Mouse (Mus musculus) forebrain, embryonic 11.5 days (tissue): ENCODE measurements at regions not wholly inside any gene's neighbourhood (a gene's known extent, or its start where the extent isn't known, plus 50 kb on each side); places are given as distances from the start of the nearest gene placed in this dataset.

Experiments used
- ATAC-seq: fragments of 200-750 bp; cut with Nextera tagmentation; replicated peaks from 2 replicates; pipeline ENCODE4 v1.8.0; 2017; ENCODE audit warnings: moderate TSS enrichment; ENCODE audit not compliant: low FRiP score
- DNase-seq: peaks from one replicate; pipeline ENCODE4 v3.0.0-alpha.2; 2017; ENCODE audit warnings: low spot score
- H3K27ac ChIP-seq: fragments of 300-500 bp; sonication (generic); 2 replicates; pipeline ENCODE4 v1.5.1; 2014; ENCODE audit warnings: low read depth, low read length
- H3K27me3 ChIP-seq: fragments of 300-500 bp; sonication (generic); 2 replicates; pipeline ENCODE4 v1.6.1; 2014; ENCODE audit warnings: mild to moderate bottlenecking, low read length, mixed read lengths; ENCODE audit not compliant: control insufficient read depth, insufficient read depth
- H3K36me3 ChIP-seq: fragments of 300-500 bp; sonication (generic); 2 replicates; pipeline ENCODE4 v1.6.1; 2014; ENCODE audit warnings: mild to moderate bottlenecking, low read length, moderate library complexity, mixed read lengths; ENCODE audit not compliant: control insufficient read depth, insufficient read depth
- H3K4me1 ChIP-seq: fragments of 300-500 bp; sonication (generic); replicated peaks from 2 replicates; pipeline ENCODE4 v1.6.1; 2014; ENCODE audit warnings: low read length, mixed read lengths; ENCODE audit not compliant: control insufficient read depth, insufficient read depth
- H3K4me2 ChIP-seq: fragments of 300-500 bp; sonication (generic); 2 replicates; pipeline ENCODE4 v1.6.1; 2014; ENCODE audit warnings: low read depth, mild to moderate bottlenecking, low read length, moderate library complexity, mixed read lengths; ENCODE audit not compliant: severe bottlenecking
- H3K4me3 ChIP-seq: fragments of 300-500 bp; sonication (generic); 2 replicates; pipeline ENCODE4 v1.5.1; 2014; ENCODE audit warnings: low read depth, low read length
- H3K9ac ChIP-seq: fragments of 300-500 bp; sonication (generic); 2 replicates; pipeline ENCODE4 v1.6.1; 2014; ENCODE audit warnings: low read length
- H3K9me3 ChIP-seq: fragments of 300-500 bp; sonication (generic); 2 replicates; pipeline ENCODE4 v1.6.1; 2016; ENCODE audit warnings: low read length, mixed read lengths; ENCODE audit not compliant: control insufficient read depth
- WGBS: fragments of 180-500 bp; shearing (Covaris S2); extraction: QIAGEN DNeasy Blood & Tissue Kit; methylation state at CpG from one replicate; pipeline ENCODE4 v1.1.7; 2014; 5-methylcytosine and 5-hydroxymethylcytosine counted together

GRCm38 (mm10) chr11:112951421-112951820 is 169.4 kb downstream of the Sox9 start:
- H3K9me3 ChIP-seq = no peaks in the 10 kb centered on the region
- H3K36me3 ChIP-seq = no peaks in the 10 kb centered on the region
- no peak overlapping the region for H3K4me3 ChIP-seq
- H3K27me3 ChIP-seq = no peaks in the 10 kb centered on the region
- H3K4me1 ChIP-seq = peaks cover 9% of the 10 kb centered on the region; the same call in 1 of the 2 replicates
- H3K4me2 ChIP-seq = no peak overlapping the region
- no peak overlapping the region for H3K27ac ChIP-seq
- 74% methylated on average over 4 of the region's 4 CpGs for WGBS
- no peak for ATAC-seq
- no peak overlapping the region for H3K9ac ChIP-seq
- no peak for DNase-seq

DNA sequence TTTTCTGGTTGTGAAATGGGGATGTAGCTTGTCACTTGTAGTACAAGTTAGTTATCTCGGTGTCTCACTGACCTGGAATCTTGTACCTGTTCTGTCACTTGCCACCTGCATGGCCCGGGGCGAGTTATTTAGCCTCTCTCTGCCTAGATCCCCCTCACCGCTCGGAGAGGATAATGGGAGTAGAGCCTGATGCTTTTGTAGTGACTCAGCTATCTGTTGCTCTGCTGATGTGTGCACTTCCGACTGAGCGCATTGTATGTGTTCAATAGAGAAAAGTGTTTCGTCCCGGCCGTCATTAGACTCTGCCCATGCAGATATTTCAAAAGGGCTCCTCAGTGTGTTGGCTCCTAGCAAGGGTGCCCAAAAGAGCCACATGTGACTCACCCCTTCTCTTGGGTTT is 170.3 kb downstream of the Sox9 start:
- Histone ChIP-seq H3K4me3 (no peak overlapping the region), H3K27me3 (no peaks in the 10 kb centered on the region), H3K36me3 (no peaks in the 10 kb centered on the region), H3K27ac (no peak overlapping the region), H3K9ac (no peak overlapping the region), H3K4me2 (no peak overlapping the region), H3K9me3 (no peaks in the 10 kb centered on the region), H3K4me1 (peaks cover 9% of the 10 kb centered on the region; the same call in 1 of the 2 replicates)
- DNase-seq (no peak), ATAC-seq (peak; percentile 27; the same call in 1 of the 2 replicates)
- WGBS = 49% methylated on average over 10 of the region's 10 CpGs

DNA sequence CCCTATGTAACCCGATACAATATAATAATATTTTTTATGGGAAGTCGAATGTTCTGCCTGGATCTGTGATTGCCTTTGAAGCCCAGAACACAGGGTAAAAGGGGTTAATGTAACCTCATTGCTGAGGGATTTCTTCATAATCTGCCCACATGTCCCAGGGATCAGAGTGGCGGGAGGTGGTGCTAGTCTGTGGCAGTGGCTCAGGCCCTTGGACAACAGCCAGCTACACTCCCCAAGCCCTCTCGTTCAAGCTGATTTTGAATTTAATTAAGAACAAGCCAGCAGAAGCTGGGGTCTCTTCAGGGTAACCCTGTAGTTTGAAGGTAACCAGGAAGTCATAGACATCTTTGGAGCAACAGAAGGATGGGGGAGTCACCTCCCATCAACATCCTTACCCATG is 171.5 kb downstream of the Sox9 start:
- no peaks in the 10 kb centered on the region for H3K9me3 ChIP-seq
- WGBS = 63% methylated on average over 4 of the region's 4 CpGs
- no peaks in the 10 kb centered on the region for H3K27me3 ChIP-seq
- DNase-seq = no peak
- H3K36me3 ChIP-seq = no peaks in the 10 kb centered on the region
- H3K4me1 ChIP-seq = peaks cover 9% of the 10 kb centered on the region; the same call in 1 of the 2 replicates
- H3K4me3 ChIP-seq = no peak overlapping the region
- ATAC-seq = no peak
- H3K27ac ChIP-seq = no peak overlapping the region
- H3K4me2 ChIP-seq = no peak overlapping the region
- no peak overlapping the region for H3K9ac ChIP-seq

DNA sequence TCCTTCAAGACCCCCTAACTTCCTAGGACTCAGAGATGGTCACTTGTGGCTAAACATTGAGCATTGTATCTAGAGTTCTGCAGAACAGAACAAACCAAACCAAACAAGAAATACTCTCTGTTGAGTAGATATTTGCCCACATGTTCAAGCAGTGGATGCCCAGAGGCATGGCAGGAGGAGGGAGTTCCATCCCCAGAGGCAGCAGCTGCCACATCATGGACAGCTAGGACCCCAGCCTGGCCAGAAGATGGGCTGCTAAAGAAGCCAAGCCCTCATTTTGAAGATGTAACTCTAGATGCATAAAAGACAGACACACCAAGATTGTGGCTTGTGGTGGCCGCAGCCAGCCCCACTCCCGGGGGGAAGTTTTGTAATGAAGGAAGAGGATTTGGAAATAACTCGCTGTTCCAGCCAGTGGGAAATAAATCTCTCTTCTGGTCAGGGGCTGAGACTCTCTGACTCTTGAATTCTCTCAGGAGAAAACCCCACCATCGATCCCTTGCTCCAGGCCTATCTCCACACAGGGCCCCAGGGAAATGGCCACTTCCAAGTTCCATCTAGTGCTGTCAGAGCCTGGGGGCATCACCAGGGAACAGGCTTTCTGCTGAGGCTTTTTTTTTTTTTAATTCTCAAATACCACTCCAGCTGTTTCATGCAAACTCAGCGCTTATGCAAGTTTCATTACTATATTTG is 174.9 kb downstream of the Sox9 start:
- WGBS = 85% methylated on average over 5 of the region's 5 CpGs
- Histone ChIP-seq H3K36me3 (no peaks in the 10 kb centered on the region), H3K9me3 (no peaks in the 10 kb centered on the region), H3K9ac (no peak overlapping the region), H3K4me3 (no peak overlapping the region), H3K27ac (no peak overlapping the region), H3K27me3 (no peaks in the 10 kb centered on the region), H3K4me2 (no peak overlapping the region), H3K4me1 (peaks cover 11% of the 10 kb centered on the region; the same call in 1 of the 2 replicates)
- DNase-seq (no peak), ATAC-seq (no peak)

GRCm38 (mm10) chr11:112959609-112960008 is 177.6 kb downstream of the Sox9 start:
- H3K4me1 ChIP-seq = 0 out of 2 replicates have a peak, but pooled peaks cover 3% of the 10 kb centered on the region
- no peaks in the 10 kb centered on the region for H3K27me3 ChIP-seq
- H3K9me3 ChIP-seq = no peaks in the 10 kb centered on the region
- H3K4me3 ChIP-seq = no peak overlapping the region
- H3K9ac ChIP-seq = no peak overlapping the region
- DNase-seq (no peak), ATAC-seq (no peak)
- H3K36me3 ChIP-seq = no peaks in the 10 kb centered on the region
- no peak overlapping the region for H3K27ac ChIP-seq
- H3K4me2 ChIP-seq = no peak overlapping the region
- WGBS = 12% methylated on average over 5 of the region's 5 CpGs

GRCm38 (mm10) chr11:112973286-112973685 is 191.3 kb downstream of the Sox9 start:
- ATAC-seq (no peak), DNase-seq (no peak)
- H3K27ac ChIP-seq = no peak overlapping the region
- WGBS = 72% methylated on average over 8 of the region's 8 CpGs
- H3K4me2 ChIP-seq = no peak overlapping the region
- H3K9ac ChIP-seq = no peak overlapping the region
- no peak overlapping the region for H3K4me3 ChIP-seq
- H3K27me3 ChIP-seq = no peaks in the 10 kb centered on the region
- H3K4me1 ChIP-seq = peaks cover 16% of the 10 kb centered on the region
- no peaks in the 10 kb centered on the region for H3K36me3 ChIP-seq
- peaks cover 2% of the 10 kb centered on the region; the same call in 1 of the 2 replicates for H3K9me3 ChIP-seq

DNA sequence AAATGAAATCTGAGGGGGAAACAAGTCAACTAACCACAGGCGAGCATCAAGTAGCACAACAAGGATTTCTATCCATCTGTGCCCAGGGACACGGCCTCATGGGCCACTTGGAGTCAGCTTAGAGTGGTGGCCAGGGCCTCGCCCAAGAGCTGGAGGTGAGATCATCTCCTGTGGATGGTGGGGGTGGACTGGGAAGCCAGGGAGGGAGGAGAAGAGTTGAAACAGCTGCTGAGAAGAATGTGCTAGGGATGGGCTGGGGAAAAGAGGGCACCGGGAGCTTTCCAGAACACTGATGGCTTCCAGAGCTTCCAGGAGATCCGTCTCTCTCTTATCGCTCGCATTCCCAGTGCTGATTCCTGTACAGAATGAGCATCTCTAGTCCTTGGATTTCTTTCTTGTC is 192.9 kb downstream of the Sox9 start:
- Histone ChIP-seq H3K27ac (no peak overlapping the region), H3K9ac (no peak overlapping the region), H3K4me3 (no peak overlapping the region), H3K27me3 (no peaks in the 10 kb centered on the region; the same call in 1 of the 2 replicates), H3K4me1 (peaks cover 24% of the 10 kb centered on the region), H3K9me3 (peaks cover 2% of the 10 kb centered on the region; the same call in 1 of the 2 replicates), H3K36me3 (no peaks in the 10 kb centered on the region), H3K4me2 (no peak overlapping the region)
- DNase-seq (no peak), ATAC-seq (no peak)
- 95% methylated on average over 7 of the region's 7 CpGs for WGBS

- DNase-seq (peak; percentile 93), ATAC-seq (peak; percentile 94)
- Histone ChIP-seq H3K4me1 (peaks cover 29% of the 10 kb centered on the region), H3K9ac (peak overlapping the region; percentile 39; the same call in 1 of the 2 replicates), H3K36me3 (no peaks in the 10 kb centered on the region), H3K27ac (peak overlapping the region; percentile 82), H3K9me3 (peaks cover 2% of the 10 kb centered on the region; the same call in 1 of the 2 replicates), H3K4me3 (no peak overlapping the region), H3K4me2 (peak overlapping the region; percentile 9; the same call in 1 of the 2 replicates), H3K27me3 (no peaks in the 10 kb centered on the region; the same call in 1 of the 2 replicates)
- WGBS = 3% methylated on average over 12 of the region's 12 CpGs
Measured at GRCm38 (mm10) chr11:112976914-112977785, 195.1 kb downstream of the Sox9 start.
